Mouse (Mus musculus): ENCODE measurements around the gene Col12a1.

The Col12a1 gene

GRCm38 (mm10) chr9:79605722-79606121 lies 112.9 kb downstream of the Col12a1 start:
- DNase-seq (ENCODE audit: low spot score) = peak; percentile 55

GRCm38 (mm10) chr9:79604546-79604945 lies 114.1 kb downstream of the Col12a1 start:
- no peak for DNase-seq (ENCODE audit: low spot score)

- DNase-seq (ENCODE audit: low spot score) = no peak
Observed at GRCm38 (mm10) chr9:79603448-79603847, 115.2 kb downstream of the Col12a1 start.

- DNase-seq (ENCODE audit: low spot score) = no peak
Observed at GRCm38 (mm10) chr9:79600237-79600570, 118.4 kb downstream of the Col12a1 start.

DNA sequence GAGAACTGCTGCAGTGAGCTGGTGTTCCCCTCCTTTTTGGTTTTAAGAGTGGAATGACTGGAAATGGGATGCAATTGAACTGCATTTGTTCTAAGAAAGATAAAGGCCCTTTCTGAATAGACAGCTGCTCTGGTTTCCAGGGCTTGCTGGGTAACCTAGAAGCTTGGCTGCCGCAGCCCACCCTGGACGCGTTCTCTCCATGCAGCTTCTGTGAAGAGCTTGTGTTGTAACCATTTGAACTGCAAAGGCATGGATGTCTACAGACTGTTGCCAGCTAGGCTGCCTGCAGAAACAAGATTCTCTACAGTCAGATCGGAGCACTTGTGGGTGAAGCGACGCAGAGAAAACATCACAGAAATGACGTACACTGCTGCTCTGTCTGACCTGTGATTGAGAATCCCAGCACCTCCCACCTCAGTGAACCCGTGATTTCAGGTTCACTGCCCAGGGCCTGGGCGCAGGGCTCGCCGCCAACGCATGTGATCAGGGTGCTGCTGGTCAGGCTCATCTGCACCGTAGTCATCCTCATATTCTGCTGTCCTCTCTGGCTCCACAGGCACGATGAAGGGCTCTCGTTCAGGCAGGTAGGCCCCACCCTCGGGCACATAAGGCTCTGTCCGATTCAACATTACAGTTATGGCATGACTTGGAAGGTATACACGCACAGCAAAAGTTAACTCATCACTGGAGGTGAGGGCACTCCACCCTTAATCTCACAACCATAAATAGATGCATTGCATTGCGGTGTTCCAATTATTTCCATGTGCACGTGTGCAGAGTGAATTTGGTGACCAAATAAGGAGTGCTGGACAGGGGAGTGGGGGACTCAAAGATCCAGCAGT lies 119.0 kb downstream of the Col12a1 start:
- no peak for DNase-seq (ENCODE audit: low spot score)

DNA sequence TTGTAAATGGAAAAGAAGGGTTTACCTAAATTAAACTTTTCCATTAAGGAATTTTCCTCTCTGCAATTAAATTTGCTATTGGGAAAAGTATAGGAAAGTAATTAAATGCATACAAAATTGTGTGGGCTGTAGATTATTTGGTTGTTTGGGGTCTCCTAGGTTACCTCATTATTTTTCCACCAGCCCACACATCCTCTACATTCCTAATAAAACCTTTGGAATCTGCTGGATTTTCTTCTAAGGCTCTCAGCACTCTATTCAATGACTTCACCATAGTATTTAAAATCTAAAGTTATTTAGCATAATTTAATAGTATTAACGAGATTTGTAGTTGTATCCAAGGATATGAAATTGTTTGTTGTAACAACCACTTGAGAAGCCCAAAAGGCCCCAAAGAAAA lies 120.1 kb downstream of the Col12a1 start:
- no peak for DNase-seq (ENCODE audit: low spot score)

DNA sequence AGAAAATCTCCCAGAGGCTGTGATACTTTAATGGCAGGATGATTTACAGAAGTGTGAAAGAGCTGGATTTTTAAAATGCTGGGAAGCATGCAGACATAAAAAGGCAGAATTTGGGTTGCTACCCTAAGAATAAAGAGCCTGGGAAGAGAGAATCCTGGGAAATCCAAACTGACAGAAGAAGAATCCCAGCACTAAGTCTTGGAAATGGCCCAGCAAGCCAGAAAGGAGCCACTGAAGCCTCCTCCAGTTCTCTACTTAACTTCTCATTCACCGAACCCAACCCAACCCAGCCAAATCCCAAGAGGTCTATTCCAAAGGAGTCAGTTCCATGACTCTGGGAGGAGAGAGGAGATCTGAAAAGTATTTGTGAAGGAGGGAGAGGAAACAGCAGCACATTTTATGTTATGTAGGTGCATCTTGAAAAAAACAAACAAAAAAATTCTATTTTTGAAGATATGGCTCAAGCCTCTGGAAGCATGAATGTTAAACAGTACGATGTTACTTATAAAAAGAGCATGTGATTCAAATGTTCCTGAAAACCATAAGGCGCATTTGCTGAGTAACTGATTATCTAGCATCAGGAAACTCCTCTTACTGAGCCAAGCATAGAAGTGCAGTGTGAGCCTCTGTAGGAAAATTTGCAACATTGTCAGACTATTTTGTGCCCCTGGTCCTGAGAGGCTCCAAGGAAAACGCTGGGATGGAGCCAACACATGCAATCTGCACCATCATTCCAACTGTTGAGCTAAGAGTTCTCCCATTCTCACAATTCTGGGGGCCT lies 132.0 kb downstream of the Col12a1 start:
- DNase-seq (ENCODE audit: low spot score) = no peak

DNA sequence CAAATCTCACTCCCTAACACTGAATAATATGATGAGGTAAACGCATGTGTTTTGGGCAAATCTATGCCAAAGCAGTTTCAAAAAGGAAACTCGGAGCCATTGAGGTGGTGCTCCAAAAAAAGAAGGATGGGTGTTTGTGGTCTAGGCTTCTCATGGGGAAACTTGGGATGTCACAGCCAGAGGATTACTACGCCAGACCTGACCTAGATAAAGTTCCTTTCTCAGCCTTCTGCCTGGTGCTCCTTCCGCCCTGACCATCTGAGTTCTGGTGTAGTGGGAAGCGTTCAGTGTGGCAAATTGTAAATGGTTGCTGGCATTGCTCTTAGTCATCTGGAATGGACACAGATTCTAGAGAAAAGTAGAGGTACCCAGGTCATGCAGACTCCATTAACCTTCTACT lies 151.8 kb downstream of the Col12a1 start:
- no peak for DNase-seq (ENCODE audit: low spot score)

DNA sequence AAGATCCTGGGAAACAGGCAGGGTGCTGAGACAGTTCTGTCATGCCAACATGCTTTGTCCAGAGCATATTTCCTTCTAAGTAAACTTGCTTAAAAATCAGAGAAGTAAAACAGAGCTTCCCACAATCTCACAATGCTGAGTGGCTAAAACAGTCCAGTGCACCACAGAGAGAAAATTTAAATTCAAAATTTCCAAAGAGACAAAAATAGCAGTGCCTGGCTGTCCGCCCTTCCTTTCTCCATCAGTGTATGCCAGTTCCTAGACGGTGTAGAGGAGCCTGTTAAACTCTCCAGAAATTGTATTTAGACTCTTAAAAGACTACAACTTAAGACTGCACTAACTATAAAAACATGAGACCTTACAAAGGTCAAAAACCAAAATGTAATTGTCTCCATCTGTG lies 165.3 kb downstream of the Col12a1 start:
- DNase-seq (ENCODE audit: low spot score) = no peak

Measured in embryo, embryonic 10 days (tissue).